Comparison of ENCODE assay signal across 11 mouse cellular contexts in the genomic region with DNA sequence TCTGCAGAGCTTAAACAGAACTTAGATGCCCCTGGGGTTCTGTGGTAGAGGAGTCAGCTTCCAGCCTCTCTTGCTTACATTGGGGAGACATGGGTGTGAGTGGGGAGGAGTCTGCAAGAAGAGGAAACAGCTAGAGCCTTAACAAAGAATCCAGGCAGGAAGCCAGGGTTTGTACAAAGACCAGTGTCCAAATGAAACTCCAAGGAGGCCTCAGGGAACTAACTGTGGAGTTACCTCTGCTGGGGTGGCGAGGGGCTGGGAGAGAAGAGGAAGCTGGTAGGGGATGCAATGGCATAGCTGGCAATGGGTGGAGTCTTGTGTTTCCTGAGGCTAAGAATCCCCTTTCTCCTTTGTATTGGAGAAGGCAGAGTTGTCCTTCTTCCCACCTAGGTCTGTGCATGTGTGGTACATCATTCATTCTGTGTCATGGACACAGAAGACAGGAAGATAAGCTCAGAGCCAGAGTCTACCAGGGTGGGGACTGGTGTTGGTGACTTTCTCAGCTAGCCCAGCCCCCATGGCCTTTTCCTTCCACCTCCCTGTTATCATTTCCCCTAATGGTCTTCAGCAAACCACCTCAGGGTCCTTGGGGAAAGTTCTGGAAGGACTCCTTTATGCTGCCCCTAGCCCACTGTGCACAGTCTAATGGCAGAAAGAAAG. TPM values are rescaled to one million over a fixed set of nuclear protein-coding genes. Genes with fewer than 3 reads are reported as not detected.
A peak's percentile ranks its signal among the peaks of the same experiment; 100 is the strongest.
DNase-seq lines count a peak whose midpoint lies in the region; ATAC-seq lines count a peak whose summit lies in the region.
"Had no signal": no experiment of that assay in that cellular context is flagged by ENCODE, and none has a peak within 500 bp of the region (broad histone marks: within the 10 kb centered on the region; RNA-seq: fewer than 3 reads in every experiment).

No protein-coding gene starts in this region.

- no peaks in the 10 kb centered on the region for H3K27me3 ChIP-seq in erythroblast, embryonic 14.5 days (ENCODE audit: control insufficient read depth)
- no peaks in the 10 kb centered on the region for H3K27me3 ChIP-seq in embryonic facial prominence, embryonic 15.5 days
- no peaks in the 10 kb centered on the region for H3K27me3 ChIP-seq in kidney, embryonic 15.5 days
- H3K27me3 ChIP-seq: midbrain, embryonic 15.5 days had no signal

- H3K36me3 ChIP-seq in erythroblast, embryonic 14.5 days (ENCODE audit: control insufficient read depth), result peaks cover 2% of the 10 kb centered on the region; the same call in 1 of the 2 replicates
- H3K36me3 ChIP-seq in embryonic facial prominence, embryonic 15.5 days, result no peaks in the 10 kb centered on the region
- H3K36me3 ChIP-seq in kidney, embryonic 15.5 days, result no peaks in the 10 kb centered on the region
- H3K36me3 ChIP-seq: midbrain, embryonic 15.5 days had no signal

- 25% methylated on average over 1 of the region's 1 CpGs for WGBS in embryonic facial prominence, embryonic 15.5 days
- 77% methylated on average over 1 of the region's 1 CpGs for WGBS in kidney, embryonic 15.5 days

- no peak overlapping the region for H3K9ac ChIP-seq in embryonic facial prominence, embryonic 15.5 days
- H3K9ac ChIP-seq in kidney, embryonic 15.5 days, result no peak overlapping the region
- H3K9ac ChIP-seq: midbrain, embryonic 15.5 days had no signal

- intact Hi-C loops in left cerebral cortex, postnatal 10 days (cut with DNase I), result no loop called here

- no peaks in the 10 kb centered on the region for H3K9me3 ChIP-seq in erythroblast, embryonic 14.5 days (ENCODE audit: control insufficient read depth, low read length)
- no peaks in the 10 kb centered on the region for H3K9me3 ChIP-seq in embryonic facial prominence, embryonic 15.5 days (replicated peaks)
- H3K9me3 ChIP-seq in kidney, embryonic 15.5 days (replicated peaks), result no peaks in the 10 kb centered on the region
- H3K9me3 ChIP-seq: midbrain, embryonic 15.5 days had no signal

- 0 out of 2 replicates have a peak overlapping the region, but pooled peaks have one; percentile 29 for H3K27ac ChIP-seq in embryonic facial prominence, embryonic 15.5 days (replicated peaks)
- H3K27ac ChIP-seq in kidney, embryonic 15.5 days, result peak overlapping the region; percentile 77
- H3K27ac ChIP-seq: midbrain, embryonic 15.5 days had no signal

- H3K4me3 ChIP-seq in erythroblast, embryonic 14.5 days (replicated peaks), result peak overlapping the region; percentile 28
- H3K4me3 ChIP-seq in embryonic facial prominence, embryonic 15.5 days (replicated peaks), result no peak overlapping the region
- no peak overlapping the region for H3K4me3 ChIP-seq in kidney, embryonic 15.5 days (replicated peaks)
- H3K4me3 ChIP-seq: midbrain, embryonic 15.5 days had no signal

- H3K4me1 ChIP-seq in erythroblast, embryonic 14.5 days (ENCODE audit: control insufficient read depth), result peaks cover 91% of the 10 kb centered on the region
- H3K4me1 ChIP-seq in embryonic facial prominence, embryonic 15.5 days, result peaks cover 11% of the 10 kb centered on the region
- H3K4me1 ChIP-seq in kidney, embryonic 15.5 days, result peaks cover 21% of the 10 kb centered on the region

- peak; percentile 86 for DNase-seq in lung, postnatal 10 days
- no peak for DNase-seq in right cerebral cortex, postnatal 10 days (ENCODE audit: low spot score in 2 of 2)
- DNase-seq in left cerebral cortex, postnatal 10 days (ENCODE audit: extremely low spot score in 1 of 2, low spot score in 2 of 2), result no peak
- no peak for DNase-seq in embryo, embryonic 11 days
- DNase-seq: B cell, adult 2 months; right cerebral cortex, postnatal 4 days had no signal

- no peak for ATAC-seq in erythroblast, adult 5-6 weeks (replicated peaks; ENCODE audit: low FRiP score, poor library complexity, severe bottlenecking)
- no peak for ATAC-seq in embryonic facial prominence, embryonic 15.5 days (ENCODE audit: insufficient number of reproducible peaks, low FRiP score, low TSS enrichment, low read depth)
- no peak for ATAC-seq in kidney, embryonic 15.5 days (replicated peaks; ENCODE audit: low FRiP score)
- ATAC-seq: midbrain, embryonic 15.5 days had no signal

- no peak overlapping the region for H3K4me2 ChIP-seq in embryonic facial prominence, embryonic 15.5 days (replicated peaks)
- H3K4me2 ChIP-seq in kidney, embryonic 15.5 days, result no peak overlapping the region
- H3K4me2 ChIP-seq: midbrain, embryonic 15.5 days had no signal

RNA-seq across cellular contexts. Expression of a gene that starts 28.9 kb away (rescaled TPM):
- 0.23 and 0.29 TPM in 2 replicates for polyA plus RNA-seq in erythroblast, embryonic 14.5 days (2012)
- total RNA-seq in erythroblast, adult 5-6 weeks (2015; ENCODE audit: low replicate concordance), result not detected in 2 replicates
- not detected in 2 replicates for total RNA-seq in erythroblast, adult 5-6 weeks (2017; ENCODE audit: low replicate concordance)
- polyA plus RNA-seq in embryonic facial prominence, embryonic 15.5 days (2015; fragmentation: Nextera tagmentation; extraction: Ambion mirVana), result 8.4 and 8.5 TPM in 2 replicates
- polyA plus RNA-seq in kidney, embryonic 15.5 days (2015; fragmentation: Nextera tagmentation; extraction: Ambion mirVana), result 62.1 and 65.3 TPM in 2 replicates
- total RNA-seq in left cerebral cortex, postnatal 10 days (2021), result 10 to 100 TPM; 13.3 to 15.7 TPM
